Mouse (Mus musculus) gastrocnemius, postnatal 25 days (tissue): ENCODE measurements around the gene Gm813. TPM values are rescaled to one million over a fixed set of nuclear protein-coding genes. Genes with fewer than 3 reads are reported as not detected.
"Not testable (repeated sequence)": the region's sequence is repeated elsewhere in the genome, so short reads cannot be mapped to it uniquely, and the experiment has no call there.

Experiments
- DNase-seq: peaks from one replicate; pipeline ENCODE4 v3.0.0; 2022
- long read RNA-seq, 2 experiments: library from polyadenylated mRNA; stranded (forward); transcript quantifications; one replicate each; pipeline ENCODE4 v2.0.0; 2021
- total RNA-seq, 2 experiments: library from RNA; stranded (reverse); gene quantifications; 1 replicate in 1 of 2; 2 replicates in 1 of 2; pipeline ENCODE4 v1.2.3; 2021

Gm813 gene
- not detected for total RNA-seq
- long read RNA-seq, experiment 1 = 0 reads
- long read RNA-seq, experiment 2 = 0 reads

GRCm38 (mm10) chr16:58616878-58617277 is at the start of gene Gm813:
Gene Gm813, minus strand, starts transcription at chr16:58616978.
- DNase-seq = no peak

DNA sequence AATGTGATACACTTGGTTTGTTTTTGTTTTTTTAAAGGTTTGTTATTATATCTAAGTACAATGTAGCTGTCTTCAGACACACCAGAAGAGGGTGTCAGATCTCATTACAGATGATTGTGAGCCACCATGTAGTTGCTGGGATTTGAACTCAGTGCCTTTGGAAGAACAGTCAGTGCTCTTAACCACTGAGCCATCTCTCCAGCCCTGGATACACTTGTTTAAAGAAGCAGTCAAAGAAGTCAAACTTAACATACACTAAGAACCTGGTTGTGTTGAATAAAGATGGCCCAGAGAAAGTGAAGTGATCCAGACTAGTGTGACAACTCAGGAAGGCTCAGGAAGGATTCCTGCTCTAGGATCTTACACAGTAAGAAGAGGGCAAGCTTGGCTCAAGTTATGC is 48.4 kb upstream of the Gm813 start:
- not testable (repeated sequence) for DNase-seq

DNA sequence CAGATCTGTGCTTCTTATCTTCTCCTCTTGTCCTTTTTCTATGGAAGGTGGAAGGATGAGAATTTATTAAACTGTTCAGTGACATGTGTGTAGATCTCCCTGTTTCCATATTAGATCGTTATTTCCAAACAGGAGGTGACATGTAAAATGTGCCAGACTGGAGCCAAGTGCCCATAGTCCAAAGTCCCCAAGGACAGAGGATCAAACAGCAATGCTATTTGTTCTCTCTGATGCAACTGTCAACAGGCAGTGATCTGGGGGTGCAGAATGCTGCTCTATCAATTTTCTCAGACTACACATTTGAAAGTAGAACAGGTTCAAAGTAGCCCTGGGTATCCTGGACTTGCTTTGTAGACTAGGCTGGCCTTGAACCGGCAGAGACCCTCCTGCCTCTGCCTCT is 47.0 kb upstream of the Gm813 start:
- no peak for DNase-seq

DNA sequence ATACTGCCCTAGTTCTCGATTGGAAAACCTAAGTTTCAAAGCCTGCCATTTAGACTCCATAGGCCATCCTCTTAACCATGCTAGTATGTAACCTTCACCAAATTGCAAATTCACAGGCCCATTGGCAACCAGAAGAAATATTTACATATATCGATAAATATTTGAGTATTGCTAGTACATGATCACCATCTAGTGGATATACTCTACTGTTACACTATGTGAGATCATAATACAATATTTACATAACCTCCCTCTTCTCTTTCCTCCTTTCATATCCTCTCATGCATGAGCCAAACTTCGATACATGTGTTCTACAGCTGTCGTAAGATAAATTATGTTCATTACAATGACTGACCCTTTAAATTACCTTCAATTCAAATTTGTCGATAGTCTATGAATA is 46.2 kb upstream of the Gm813 start:
- DNase-seq = no peak

GRCm38 (mm10) chr16:58662287-58662791 is 45.6 kb upstream of the Gm813 start:
- DNase-seq = no peak

GRCm38 (mm10) chr16:58661826-58662225 is 45.0 kb upstream of the Gm813 start:
- no peak for DNase-seq

- no peak for DNase-seq
These were observed 41.9 kb upstream of the Gm813 start for GRCm38 (mm10) chr16:58658668-58659067.

DNA sequence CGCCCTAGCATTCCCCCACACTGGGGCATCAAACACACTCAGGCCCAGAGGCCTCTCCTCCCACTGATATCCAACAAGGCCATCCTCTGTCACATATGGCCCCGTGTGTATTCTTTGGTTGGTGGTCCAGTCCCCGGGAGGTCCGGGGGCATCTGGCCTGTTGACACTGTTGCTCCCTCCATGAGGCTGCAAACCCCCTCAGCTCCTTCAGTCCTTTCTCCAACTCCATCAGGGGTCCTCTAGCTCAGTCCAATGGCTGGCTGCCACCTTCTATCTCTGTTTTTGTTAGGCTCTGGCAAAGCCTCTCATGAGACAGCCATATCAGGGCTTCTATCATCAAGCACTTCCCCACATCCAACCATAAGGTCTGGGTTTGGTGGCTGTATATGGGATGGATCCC is 39.7 kb upstream of the Gm813 start:
- DNase-seq = no peak

GRCm38 (mm10) chr16:58655751-58656150 is 39.0 kb upstream of the Gm813 start:
- no peak for DNase-seq

DNA sequence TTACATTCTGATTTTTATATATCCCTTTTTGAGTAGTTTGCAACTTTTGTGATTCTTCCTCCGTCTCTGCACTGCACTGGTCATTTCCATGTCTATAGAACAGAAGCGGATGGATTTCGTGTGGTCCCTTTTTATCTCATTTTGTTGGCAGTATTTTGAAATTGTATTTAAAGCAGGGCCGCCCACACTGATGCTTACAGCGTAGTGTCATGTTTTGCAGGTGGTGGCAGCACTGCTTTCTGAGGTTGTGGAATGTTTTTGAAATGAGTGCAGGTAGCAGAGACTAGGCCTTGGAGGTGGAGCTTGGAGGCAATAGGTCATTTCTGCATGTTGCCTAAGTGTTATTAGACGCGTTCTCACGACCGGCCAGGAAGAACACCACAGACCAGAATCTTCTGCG is 33.2 kb upstream of the Gm813 start:
- no peak for DNase-seq

- DNase-seq = no peak
These were observed 22.0 kb upstream of the Gm813 start, which contains the start of gene E330017A01Rik for GRCm38 (mm10) chr16:58638689-58639175. Gene E330017A01Rik, minus strand, starts transcription at chr16:58638739.

DNA sequence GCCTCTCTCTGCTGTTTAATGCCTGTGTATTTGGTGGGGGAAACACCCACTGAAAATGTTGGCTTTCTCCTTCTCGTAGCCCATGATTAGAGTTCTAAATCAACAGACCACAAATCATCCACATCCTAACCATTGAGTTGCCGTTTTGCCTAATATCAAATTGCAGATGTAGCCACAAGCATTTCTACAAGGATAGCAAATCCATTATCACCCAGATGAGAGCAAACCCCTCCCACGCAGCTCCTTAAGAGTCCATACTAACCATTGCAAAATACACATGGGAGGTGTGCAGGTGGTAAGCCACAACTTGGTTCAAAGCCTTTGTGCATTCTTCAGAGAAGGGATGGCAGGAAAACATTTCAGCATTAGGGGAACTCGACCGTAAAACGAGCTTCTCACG is 21.2 kb upstream of the Gm813 start:
- no peak for DNase-seq

GRCm38 (mm10) chr16:58637448-58637847 is 20.7 kb upstream of the Gm813 start:
- no peak for DNase-seq

DNA sequence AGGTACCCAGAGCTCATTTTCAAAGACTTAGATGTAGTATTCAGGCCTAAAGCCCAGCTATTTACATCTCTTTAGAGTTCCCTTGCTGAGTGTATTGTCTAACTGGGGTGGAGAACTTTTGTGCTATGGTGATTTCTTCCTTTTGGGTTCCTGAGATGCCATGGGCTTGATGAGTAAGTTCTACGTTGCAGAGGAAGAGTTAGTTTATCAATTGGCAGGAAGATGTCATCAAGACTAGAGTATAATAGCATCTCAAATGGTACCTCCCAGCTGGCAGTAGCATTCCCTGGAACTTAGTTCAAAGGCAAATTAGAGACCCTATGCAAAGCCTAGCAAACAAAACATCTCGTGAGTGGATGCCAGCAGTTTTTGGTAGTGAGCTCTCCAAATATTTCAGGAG is 19.1 kb upstream of the Gm813 start:
- no peak for DNase-seq

- no peak for DNase-seq
These were observed 13.0 kb upstream of the Gm813 start for GRCm38 (mm10) chr16:58629736-58630135.

DNA sequence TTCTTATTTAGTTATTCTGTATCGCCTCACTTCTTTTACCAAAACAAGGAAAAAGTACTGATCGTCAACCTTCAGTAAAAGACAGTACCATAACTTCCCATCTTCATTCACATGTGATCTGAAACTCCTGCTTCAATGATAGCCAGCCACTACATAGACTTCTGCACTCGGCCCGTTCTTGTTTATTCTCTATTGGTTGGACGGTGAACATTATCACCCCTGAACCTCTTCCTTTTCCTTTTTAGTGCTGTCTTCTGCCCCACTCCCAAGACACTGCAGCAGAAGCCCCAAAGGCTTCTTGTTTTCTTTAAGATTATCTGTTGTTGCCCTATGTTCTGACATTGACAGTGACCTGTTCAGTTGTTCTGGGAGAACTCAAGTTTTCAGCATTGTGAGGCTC is 12.2 kb upstream of the Gm813 start:
- DNase-seq = no peak

- no peak for DNase-seq
These were observed 11.5 kb upstream of the Gm813 start for GRCm38 (mm10) chr16:58628336-58628680.

- DNase-seq = no peak
These were observed 11.0 kb upstream of the Gm813 start for GRCm38 (mm10) chr16:58627597-58628335.

DNA sequence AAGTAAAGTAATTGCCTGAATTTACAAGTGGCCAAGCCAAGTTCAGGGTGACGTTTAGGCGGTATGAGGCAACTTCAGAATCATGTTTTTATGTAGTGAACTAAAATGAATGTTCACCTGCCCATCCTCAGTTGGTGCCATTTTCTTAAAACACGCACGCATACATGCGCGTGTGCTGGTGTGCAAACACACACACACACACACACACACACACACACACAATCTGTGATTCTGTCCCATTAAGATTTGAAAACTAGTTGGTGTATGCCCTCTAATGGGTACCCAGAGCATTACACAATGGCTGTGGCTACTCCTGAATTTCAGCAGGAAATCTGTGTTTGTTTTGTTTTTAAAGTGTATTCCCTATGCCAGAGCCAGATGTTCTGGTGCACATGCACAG is 7.2 kb upstream of the Gm813 start:
- DNase-seq = no peak

GRCm38 (mm10) chr16:58623114-58623513 is 6.3 kb upstream of the Gm813 start:
- DNase-seq = no peak

- DNase-seq = no peak
These were observed 5.6 kb upstream of the Gm813 start for GRCm38 (mm10) chr16:58622377-58622776.

- no peak for DNase-seq
These were observed 568 bp upstream of the Gm813 start for GRCm38 (mm10) chr16:58617346-58617745.

DNA sequence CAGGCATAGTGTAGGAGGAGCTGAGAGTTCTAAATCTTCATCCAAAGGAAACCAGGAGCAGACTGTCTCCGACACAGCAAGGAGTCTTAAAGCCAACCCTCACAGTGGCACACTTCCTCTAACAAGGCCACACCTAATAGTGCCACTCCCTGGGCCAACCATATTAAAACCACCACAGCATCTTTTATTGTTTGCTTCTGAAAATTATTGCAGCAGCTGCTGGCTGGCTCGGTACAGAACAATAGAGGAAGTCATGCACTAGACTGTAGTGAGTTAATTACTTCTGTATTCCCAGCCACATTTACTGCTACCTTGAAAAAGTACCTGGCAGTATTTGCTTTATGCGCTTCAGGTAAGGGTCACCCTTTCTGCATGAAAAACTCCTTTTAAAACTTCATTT is 3.8 kb downstream of the Gm813 start:
- DNase-seq = no peak

DNA sequence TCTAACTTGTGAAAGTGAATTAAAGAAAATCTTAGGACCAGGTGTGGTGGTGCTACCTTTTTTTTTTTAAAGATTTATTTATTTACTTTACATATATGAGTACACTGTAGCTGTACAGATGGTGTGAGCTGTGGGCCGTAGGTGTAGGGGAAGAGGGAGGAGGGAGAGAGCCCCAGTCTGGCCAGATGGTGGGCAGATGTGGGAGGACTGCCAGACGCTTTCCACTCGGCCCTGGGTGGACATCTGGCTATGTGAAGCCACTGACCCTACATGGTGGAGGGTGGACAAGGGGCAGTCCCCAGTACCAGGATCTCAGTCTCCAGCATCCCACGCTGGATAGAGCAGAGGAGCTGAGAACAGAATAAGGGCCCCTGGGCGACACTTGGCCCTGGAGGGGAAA is 9.7 kb downstream of the Gm813 start:
- DNase-seq = no peak
